Mouse (Mus musculus) MEL (cell line): ENCODE measurements at regions not wholly inside any gene's neighbourhood (a gene's known extent, or its start where the extent isn't known, plus 50 kb on each side); places are given as distances from the start of the nearest gene placed in this dataset.

Experiments
- CHD1 ChIP-seq: IDR thresholded peaks from 2 replicates; pipeline ENCODE4 v1.6.1; 2012; ENCODE audit warnings: low read depth, mild to moderate bottlenecking, inconsistent platforms, low read length, improper control_type of control experiment
- CHD2 ChIP-seq: IDR thresholded peaks from 2 replicates; pipeline ENCODE4 v1.6.1; 2011; ENCODE audit warnings: low read length, improper control_type of control experiment
- CTCF ChIP-seq, 3 experiments: IDR thresholded peaks in 2 of 3; conservative IDR thresholded peaks in 1 of 3; 2 replicates each; pipeline ENCODE4 v1.5.1; 2011 to 2012; ENCODE audit warnings: low read length in 3 of 3, low read depth in 2 of 3, mild to moderate bottlenecking in 2 of 3, improper control_type of control experiment in 1 of 3, inconsistent platforms in 1 of 3, mixed read lengths in 1 of 3, moderate library complexity in 1 of 3; ENCODE audit not compliant: control insufficient read depth in 1 of 3, insufficient read depth in 1 of 3, poor library complexity in 1 of 3, severe bottlenecking in 1 of 3
- GATA1 ChIP-seq: IDR thresholded peaks from 2 replicates; pipeline ENCODE4 v1.6.1; 2011; ENCODE audit warnings: low read depth, low read length, improper control_type of control experiment
- MEF2A ChIP-seq: IDR thresholded peaks from 2 replicates; pipeline ENCODE4 v1.6.1; 2014; ENCODE audit warnings: low read depth, mild to moderate bottlenecking, inconsistent platforms, low read length, improper control_type of control experiment; ENCODE audit not compliant: poor library complexity, insufficient replicate concordance, severe bottlenecking; ENCODE audit errors: extremely low read depth
- POLR2A ChIP-seq, 2 experiments: IDR thresholded peaks; 2 replicates each; pipeline ENCODE4 v1.6.1; 2011 to 2012; ENCODE audit warnings: low read length in 2 of 2, mild to moderate bottlenecking in 2 of 2, control low read depth in 1 of 2, improper control_type of control experiment in 1 of 2, low read depth in 1 of 2, moderate library complexity in 1 of 2; ENCODE audit not compliant: control insufficient read depth in 1 of 2, insufficient read depth in 1 of 2, poor library complexity in 1 of 2
- USF1 ChIP-seq: IDR thresholded peaks from 2 replicates; pipeline ENCODE4 v1.6.1; 2014; ENCODE audit warnings: low read depth, mild to moderate bottlenecking, inconsistent platforms, low read length, improper control_type of control experiment, moderate library complexity
- ZC3H11A ChIP-seq: IDR thresholded peaks from 2 replicates; pipeline ENCODE4 v1.6.1; 2012; ENCODE audit warnings: low read depth, mild to moderate bottlenecking, inconsistent platforms, low read length, improper control_type of control experiment
- ZKSCAN1 ChIP-seq: IDR thresholded peaks from 2 replicates; pipeline ENCODE4 v1.6.1; 2012; ENCODE audit warnings: low read depth, mild to moderate bottlenecking, inconsistent platforms, low read length, improper control_type of control experiment, moderate library complexity

GRCm38 (mm10) chr13:112130220-112130619, 158.0 kb upstream of the Ankrd55 start:
- TF ChIP-seq ZC3H11A (no peak), MEF2A (no peak), GATA1 (no peak), CTCF (IDR thresholded peaks at IDR 0.05 in 2 of 3, conservative IDR thresholded peaks at IDR 0.05 in 1 of 3; ENCODE audit: control insufficient read depth in 1 of 3, insufficient read depth in 1 of 3, low read depth in 2 of 3, low read length in 3 of 3, poor library complexity in 1 of 3, severe bottlenecking in 1 of 3) (no peak), CHD1 (no peak), USF1 (no peak), POLR2A (IDR thresholded peaks at IDR 0.05; ENCODE audit: control insufficient read depth in 1 of 2, insufficient read depth in 1 of 2, low read depth in 1 of 2, low read length in 2 of 2, poor library complexity in 1 of 2) (no peak), ZKSCAN1 (no peak), CHD2 (no peak)
